Mouse (Mus musculus): ENCODE results near the gene Selenoh.

DNA sequence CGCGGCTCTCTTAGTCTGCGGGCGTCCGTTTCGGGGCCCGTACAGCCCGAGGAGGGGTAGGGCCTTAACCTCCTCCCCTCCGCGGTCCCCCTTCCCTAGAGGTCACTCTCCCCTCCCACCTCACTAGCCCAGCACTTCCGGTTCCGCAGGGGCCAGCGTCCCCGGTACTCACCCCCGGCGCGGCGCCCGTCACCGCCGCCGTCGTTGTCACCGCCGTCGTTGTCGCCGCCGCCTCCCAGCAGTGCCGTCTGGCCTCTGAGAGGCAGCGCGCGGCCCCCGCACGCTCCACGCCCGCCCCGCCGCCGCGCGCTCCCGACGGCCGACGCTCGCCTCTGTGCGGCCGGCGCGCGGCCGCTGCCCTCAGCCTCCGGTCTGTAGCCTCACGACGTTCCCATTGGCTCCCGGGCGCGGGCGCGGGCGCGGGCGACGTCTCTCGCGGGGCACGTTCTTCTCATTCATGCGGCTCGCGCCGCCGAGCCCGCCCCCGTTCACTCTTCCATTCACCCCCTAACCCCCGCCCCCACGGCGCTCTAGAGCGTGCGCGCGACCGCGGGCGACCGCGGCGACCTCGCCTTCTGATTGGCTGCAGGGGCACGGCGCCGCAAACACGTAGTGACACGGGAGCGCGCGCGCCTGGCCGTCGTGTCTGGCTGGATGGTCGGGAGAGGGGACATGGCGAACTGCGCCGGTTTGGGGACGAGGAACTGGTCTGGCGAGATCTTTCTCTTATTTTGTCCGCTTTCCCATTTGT lies 44.4 kb upstream of the Selenoh start, which contains the start of gene Zdhhc5:
- peak; percentile 94 for TF ChIP-seq POLR2A (IDR thresholded peaks at IDR 0.05; ENCODE audit: insufficient read length, low read depth)
- peak; percentile 87 for TF ChIP-seq POLR2AphosphoS2 (IDR thresholded peaks at IDR 0.05; ENCODE audit: insufficient read length, low read depth)
- no peak for TF ChIP-seq USF1 (IDR thresholded peaks at IDR 0.05; ENCODE audit: low read depth)
- TF ChIP-seq REST (IDR thresholded peaks at IDR 0.05; ENCODE audit: insufficient read depth, insufficient read length), result no peak
- no peak for TF ChIP-seq MAX (IDR thresholded peaks at IDR 0.05; ENCODE audit: low read depth)
- no peak for TF ChIP-seq MYOD1 (IDR thresholded peaks at IDR 0.05; ENCODE audit: control insufficient read depth in 1 of 3, insufficient read length in 2 of 3, low read depth in 2 of 3)
- TF ChIP-seq E2F4 (IDR thresholded peaks at IDR 0.05; ENCODE audit: insufficient read depth), result no peak
- TF ChIP-seq TCF12 (IDR thresholded peaks at IDR 0.05; ENCODE audit: insufficient read depth, poor library complexity, severe bottlenecking), result no peak
- no peak for TF ChIP-seq MYOG (IDR thresholded peaks at IDR 0.05; ENCODE audit: control insufficient read depth in 1 of 3, insufficient read depth in 1 of 3, insufficient read length in 2 of 3, low read depth in 2 of 3)
- no peak for TF ChIP-seq CEBPB (IDR thresholded peaks at IDR 0.05; ENCODE audit: insufficient read depth, poor library complexity, severe bottlenecking)
- peak; percentile 37 for TF ChIP-seq SRF (IDR thresholded peaks at IDR 0.05; ENCODE audit: control insufficient read depth, insufficient read length, low read depth)
- TF ChIP-seq TCF3 (IDR thresholded peaks at IDR 0.05; ENCODE audit: insufficient read length, low read depth), result no peak
